Mouse (Mus musculus): ENCODE measurements around the gene Cbr1.
A peak's percentile ranks its signal among the peaks of the same experiment; 100 is the strongest.
"Not testable (repeated sequence)": the region's sequence is repeated elsewhere in the genome, so short reads cannot be mapped to it uniquely, and the experiment has no call there.

The Cbr1 gene

GRCm38 (mm10) chr16:93597551-93597950 lies 8.1 kb upstream of the Cbr1 start:
- DNase-seq (ENCODE audit: low read depth, low spot score), result no peak

GRCm38 (mm10) chr16:93599461-93599860 lies 6.2 kb upstream of the Cbr1 start:
- no peak for DNase-seq (ENCODE audit: low read depth, low spot score)

- peak; percentile 95 for DNase-seq (ENCODE audit: low read depth, low spot score)
These were observed 2.0 kb upstream of the Cbr1 start, which contains the start of gene Setd4 for GRCm38 (mm10) chr16:93603439-93604212. Gene Setd4, minus strand, starts transcription at chr16:93604063.

- peak; percentile 88 for DNase-seq (ENCODE audit: low read depth, low spot score)
These were observed 1.1 kb upstream of the Cbr1 start for GRCm38 (mm10) chr16:93604481-93604969.

- DNase-seq (ENCODE audit: low read depth, low spot score), result no peak
These were observed 493 bp downstream of the Cbr1 start for GRCm38 (mm10) chr16:93606146-93606545.

- peak; percentile 92 for DNase-seq (ENCODE audit: low read depth, low spot score)
These were observed 2.0 kb downstream of the Cbr1 start for GRCm38 (mm10) chr16:93607669-93608101.

GRCm38 (mm10) chr16:93608731-93609130 lies 3.1 kb downstream of the Cbr1 start:
- DNase-seq (ENCODE audit: low read depth, low spot score), result peak; percentile 3

- DNase-seq (ENCODE audit: low read depth, low spot score), result no peak
These were observed 4.1 kb downstream of the Cbr1 start for GRCm38 (mm10) chr16:93609796-93610195.

GRCm38 (mm10) chr16:93610961-93611360 lies 5.3 kb downstream of the Cbr1 start:
- no peak for DNase-seq (ENCODE audit: low read depth, low spot score)

- DNase-seq (ENCODE audit: low read depth, low spot score), result peak; percentile 70
These were observed 9.6 kb downstream of the Cbr1 start for GRCm38 (mm10) chr16:93615118-93615870.

GRCm38 (mm10) chr16:93623759-93624158 lies 18.1 kb downstream of the Cbr1 start:
- DNase-seq (ENCODE audit: low read depth, low spot score), result not testable (repeated sequence)

GRCm38 (mm10) chr16:93624671-93625070 lies 19.0 kb downstream of the Cbr1 start:
- DNase-seq (ENCODE audit: low read depth, low spot score), result no peak

- peak; percentile 46 for DNase-seq (ENCODE audit: low read depth, low spot score)
These were observed 21.1 kb downstream of the Cbr1 start for GRCm38 (mm10) chr16:93626745-93627144.

- no peak for DNase-seq (ENCODE audit: low read depth, low spot score)
These were observed 22.2 kb downstream of the Cbr1 start, which contains the start of gene Gm5678 for GRCm38 (mm10) chr16:93627761-93628400. Gene Gm5678, plus strand, starts transcription at chr16:93628097.

- no peak for DNase-seq (ENCODE audit: low read depth, low spot score)
These were observed 38.4 kb downstream of the Cbr1 start for GRCm38 (mm10) chr16:93644006-93644405.

GRCm38 (mm10) chr16:93648441-93649183 lies 43.0 kb downstream of the Cbr1 start:
- no peak for DNase-seq (ENCODE audit: low read depth, low spot score)
